Mouse (Mus musculus): ENCODE results near the gene Ascl5. TPM values are rescaled to one million over a fixed set of nuclear protein-coding genes. Genes with fewer than 3 reads are reported as not detected.

Gene Ascl5
- total RNA-seq (2017) = not detected in 2 replicates

DNA sequence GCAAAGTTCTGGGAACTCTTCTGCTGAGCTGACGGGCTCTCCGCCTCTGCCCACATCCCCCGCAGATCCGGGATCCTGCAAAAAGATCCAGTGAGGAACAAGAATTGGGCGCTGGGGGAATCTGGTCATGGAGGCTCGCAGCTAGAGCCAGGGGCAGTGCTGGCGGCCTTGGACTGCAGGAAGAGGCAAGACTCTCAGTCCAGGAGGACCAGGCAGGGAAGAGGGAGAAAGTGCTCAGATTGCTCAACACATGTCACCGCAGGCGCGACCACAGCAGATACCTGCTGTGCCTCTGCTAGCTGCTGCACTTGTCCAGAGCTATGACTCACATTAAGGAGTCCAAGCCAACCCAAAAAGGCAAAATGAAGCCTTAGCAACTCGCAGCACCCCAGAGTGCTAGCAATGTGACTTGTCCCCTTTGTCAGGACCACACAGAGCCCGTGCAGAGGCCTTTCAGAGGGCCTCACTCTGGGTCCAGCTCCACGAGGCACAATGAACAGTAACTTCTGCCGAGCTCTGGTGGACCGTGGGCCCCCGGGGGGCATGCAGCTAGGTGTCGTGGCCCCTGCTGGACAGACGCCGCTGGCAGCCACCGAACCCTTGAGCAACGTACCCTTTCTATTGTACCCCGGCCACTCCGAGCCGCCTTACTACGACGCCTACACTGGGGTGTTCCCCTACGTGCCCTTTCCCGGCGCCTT, at the start of gene Ascl5:
Ascl5 (plus strand) TSS at position 493 of the 701 bp plus-strand sequence.
- ATAC-seq (ENCODE audit: extremely low read depth, insufficient number of reproducible peaks, low FRiP score, poor library complexity, severe bottlenecking) = no peak

GRCm38 (mm10) chr1:136001438-136001837, 49.2 kb upstream of the Ascl5 start:
- ATAC-seq (ENCODE audit: extremely low read depth, insufficient number of reproducible peaks, low FRiP score, poor library complexity, severe bottlenecking) = no peak

- no peak for ATAC-seq (ENCODE audit: extremely low read depth, insufficient number of reproducible peaks, low FRiP score, poor library complexity, severe bottlenecking)
Observed at GRCm38 (mm10) chr1:136006292-136006748, 44.3 kb upstream of the Ascl5 start, which contains the start of gene Igfn1. TSS of gene Igfn1 (minus strand) at chr1:136006342.

- no peak for ATAC-seq (ENCODE audit: extremely low read depth, insufficient number of reproducible peaks, low FRiP score, poor library complexity, severe bottlenecking)
Observed at GRCm38 (mm10) chr1:136007211-136008158, 43.1 kb upstream of the Ascl5 start, which contains the start of gene Tmem9. TSS of gene Tmem9 (plus strand) at chr1:136008150.

GRCm38 (mm10) chr1:136008159-136008533, 42.5 kb upstream of the Ascl5 start:
- no peak for ATAC-seq (ENCODE audit: extremely low read depth, insufficient number of reproducible peaks, low FRiP score, poor library complexity, severe bottlenecking)

DNA sequence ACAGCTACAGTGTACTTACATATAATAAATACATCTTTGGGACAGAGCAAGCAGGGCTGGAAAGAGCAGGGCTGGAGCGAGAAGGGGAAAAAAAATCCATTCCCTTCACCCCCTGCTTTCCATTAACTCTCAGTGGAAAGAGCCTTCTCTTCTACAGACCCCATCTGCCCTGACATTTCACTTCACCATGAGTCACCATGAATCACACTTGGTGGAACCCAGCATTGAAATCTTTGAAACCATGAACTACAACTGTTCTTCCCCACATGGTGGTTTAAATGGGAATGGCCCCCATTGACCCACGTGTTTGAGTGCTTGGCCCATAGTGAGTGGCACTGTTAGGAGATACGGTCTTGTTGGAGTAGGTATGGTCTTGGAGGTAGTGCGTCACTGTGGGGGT, 40.4 kb upstream of the Ascl5 start:
- ATAC-seq (ENCODE audit: extremely low read depth, insufficient number of reproducible peaks, low FRiP score, poor library complexity, severe bottlenecking) = no peak

GRCm38 (mm10) chr1:136013513-136013912, 37.1 kb upstream of the Ascl5 start:
- ATAC-seq (ENCODE audit: extremely low read depth, insufficient number of reproducible peaks, low FRiP score, poor library complexity, severe bottlenecking) = no peak

DNA sequence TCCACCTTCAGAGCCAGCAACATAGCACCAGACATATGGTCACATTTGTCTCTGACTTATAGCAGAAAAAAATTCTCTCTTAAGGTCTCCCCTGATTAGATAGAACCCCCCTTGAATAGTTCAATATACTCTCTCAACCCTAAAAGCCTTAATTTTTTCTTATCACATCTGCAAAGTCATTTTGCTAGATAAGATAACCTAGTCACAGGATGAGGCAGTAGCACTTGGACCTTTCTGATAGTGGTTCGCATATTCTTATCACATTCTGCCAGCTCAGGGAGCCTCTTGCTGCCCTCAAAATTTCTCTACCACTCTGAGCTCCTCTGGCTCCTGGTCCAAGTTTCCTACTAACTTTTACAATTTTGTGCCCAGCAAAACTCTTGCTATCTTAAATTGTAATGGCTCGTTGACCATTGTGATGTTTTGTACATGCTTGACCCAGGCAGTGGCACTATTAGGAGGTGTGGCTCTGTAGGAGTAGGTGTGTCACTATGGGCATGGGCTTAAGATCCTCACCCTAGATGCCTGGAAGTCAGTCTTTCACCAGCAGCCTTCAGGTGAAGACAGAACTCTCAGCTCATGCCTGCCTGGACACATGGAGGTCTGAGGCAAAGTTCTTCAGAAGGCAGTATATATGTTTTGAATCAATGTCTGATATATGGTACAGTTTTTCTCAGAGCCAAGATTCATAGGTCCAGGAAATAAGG, 35.7 kb upstream of the Ascl5 start:
- ATAC-seq (ENCODE audit: extremely low read depth, insufficient number of reproducible peaks, low FRiP score, poor library complexity, severe bottlenecking) = no peak

GRCm38 (mm10) chr1:136017307-136017706, 33.3 kb upstream of the Ascl5 start:
- no peak for ATAC-seq (ENCODE audit: extremely low read depth, insufficient number of reproducible peaks, low FRiP score, poor library complexity, severe bottlenecking)

DNA sequence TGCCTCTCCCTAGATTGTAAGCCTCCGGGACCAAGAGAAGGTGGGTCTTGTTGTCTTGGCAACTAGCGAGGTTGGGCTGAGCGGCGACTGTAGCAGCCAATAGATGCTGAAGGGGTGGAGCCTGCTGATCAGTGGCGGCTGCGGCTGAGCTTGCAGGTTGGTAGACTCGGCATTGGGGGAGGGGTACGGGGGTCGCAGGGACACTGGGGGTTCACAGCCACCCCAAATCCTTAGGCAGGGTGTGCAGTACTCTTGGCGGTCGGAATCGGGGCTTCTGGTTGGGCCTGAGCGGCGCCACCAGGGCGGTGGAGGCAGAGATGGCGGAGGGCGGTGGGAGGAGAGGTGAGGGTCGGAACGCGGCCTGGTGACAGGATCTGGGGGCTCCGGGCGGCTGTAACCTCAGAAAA, 32.7 kb upstream of the Ascl5 start:
- peak; percentile 90 for ATAC-seq (ENCODE audit: extremely low read depth, insufficient number of reproducible peaks, low FRiP score, poor library complexity, severe bottlenecking)

DNA sequence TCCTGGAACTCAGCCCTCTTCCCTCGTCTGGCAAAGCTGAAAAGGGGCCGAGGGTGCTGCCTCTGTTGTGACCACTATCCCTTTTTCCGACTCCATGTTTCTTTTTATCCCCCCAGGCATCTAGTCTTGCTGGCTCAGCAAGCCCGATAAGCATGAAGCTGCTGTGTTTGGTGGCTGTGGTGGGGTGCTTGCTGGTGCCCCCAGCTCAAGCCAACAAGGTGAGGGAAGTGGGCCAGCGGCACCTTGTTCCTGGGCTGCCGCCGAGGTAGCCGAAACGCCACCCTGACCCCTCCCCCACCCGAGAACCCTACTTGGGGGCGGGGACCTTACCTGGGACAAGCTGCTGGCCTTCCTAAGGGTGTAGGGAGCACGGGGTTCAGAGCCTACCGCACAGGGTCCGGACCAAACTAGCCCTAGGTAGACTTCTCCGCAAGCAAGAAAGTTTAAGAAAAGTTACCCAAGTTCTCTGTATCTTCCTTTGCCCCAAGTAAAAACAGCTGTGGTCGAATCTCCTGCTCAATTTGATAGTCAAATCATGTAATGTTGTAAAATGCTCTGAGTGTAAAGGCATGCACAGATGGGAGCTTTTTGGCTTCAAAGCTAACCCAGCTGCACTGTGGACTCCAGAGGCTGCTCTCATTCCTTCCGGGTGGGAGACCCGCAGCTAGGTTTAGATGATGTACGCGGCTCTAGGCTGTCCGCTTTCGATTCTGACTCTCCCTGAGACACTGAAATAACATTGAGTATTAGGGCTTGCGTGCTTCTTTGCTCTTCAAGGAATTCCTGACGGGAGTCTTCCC, 32.0 kb upstream of the Ascl5 start:
- ATAC-seq (ENCODE audit: extremely low read depth, insufficient number of reproducible peaks, low FRiP score, poor library complexity, severe bottlenecking) = no peak

GRCm38 (mm10) chr1:136030201-136030600, 20.4 kb upstream of the Ascl5 start:
- no peak for ATAC-seq (ENCODE audit: extremely low read depth, insufficient number of reproducible peaks, low FRiP score, poor library complexity, severe bottlenecking)

GRCm38 (mm10) chr1:136031697-136032096, 18.9 kb upstream of the Ascl5 start:
- ATAC-seq (ENCODE audit: extremely low read depth, insufficient number of reproducible peaks, low FRiP score, poor library complexity, severe bottlenecking) = no peak

GRCm38 (mm10) chr1:136032961-136033360, 17.6 kb upstream of the Ascl5 start:
- ATAC-seq (ENCODE audit: extremely low read depth, insufficient number of reproducible peaks, low FRiP score, poor library complexity, severe bottlenecking) = no peak

GRCm38 (mm10) chr1:136038746-136039538, 11.7 kb upstream of the Ascl5 start:
- no peak for ATAC-seq (ENCODE audit: extremely low read depth, insufficient number of reproducible peaks, low FRiP score, poor library complexity, severe bottlenecking)

- no peak for ATAC-seq (ENCODE audit: extremely low read depth, insufficient number of reproducible peaks, low FRiP score, poor library complexity, severe bottlenecking)
Observed at GRCm38 (mm10) chr1:136040452-136040851, 10.2 kb upstream of the Ascl5 start.

DNA sequence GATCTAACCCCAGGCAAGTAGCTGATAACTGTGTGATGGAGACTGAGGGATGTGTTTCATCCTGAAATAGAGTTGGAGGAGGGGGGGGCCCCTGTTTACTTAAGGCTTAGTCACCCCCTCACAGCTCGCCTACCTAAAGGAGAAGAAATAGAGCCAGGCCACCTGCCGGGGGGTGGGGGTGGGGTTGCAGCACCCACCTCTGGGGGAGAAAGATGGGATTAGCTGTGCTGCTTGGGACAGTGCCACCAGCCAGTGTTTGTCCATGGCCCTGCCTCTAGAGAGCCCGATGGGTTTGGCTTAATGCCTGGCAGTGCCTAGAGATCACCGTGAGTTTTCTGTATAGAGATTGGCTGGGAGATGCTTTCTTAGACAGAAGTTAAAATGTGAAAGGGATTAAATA, 9.7 kb upstream of the Ascl5 start:
- ATAC-seq (ENCODE audit: extremely low read depth, insufficient number of reproducible peaks, low FRiP score, poor library complexity, severe bottlenecking) = no peak

DNA sequence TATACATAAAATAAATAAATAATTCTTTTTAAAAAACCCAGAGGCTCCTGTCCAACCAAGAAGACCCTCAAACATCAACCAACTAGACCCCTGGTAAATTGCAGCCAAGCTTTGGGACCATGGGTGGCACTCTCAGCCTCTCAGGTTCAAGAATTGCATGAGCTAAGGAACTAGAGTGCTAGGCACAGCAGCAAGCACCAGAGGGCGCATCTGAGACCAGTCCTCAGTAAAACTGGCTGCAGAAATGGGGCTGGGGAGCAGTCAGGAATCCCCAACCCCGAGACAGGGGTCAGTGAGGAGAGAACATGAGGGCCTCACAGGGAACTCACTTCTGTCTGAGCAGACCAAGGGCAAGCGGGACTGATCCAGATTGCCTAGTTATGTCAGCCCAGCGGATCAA, 4.8 kb upstream of the Ascl5 start:
- ATAC-seq (ENCODE audit: extremely low read depth, insufficient number of reproducible peaks, low FRiP score, poor library complexity, severe bottlenecking) = peak; percentile 55; the same call in 1 of the 2 replicates

All from neutrophil, adult 5-6 weeks (primary cell).